Mouse (Mus musculus) neural tube, embryonic 12.5 days (tissue): ENCODE measurements around the gene Cdk5r1. TPM values are rescaled to one million over a fixed set of nuclear protein-coding genes. Genes with fewer than 3 reads are reported as not detected.

ENCODE experiments used
- ATAC-seq: fragments of 200-750 bp; cut with Nextera tagmentation; 2 replicates; pipeline ENCODE4 v1.8.0; 2017; ENCODE audit warnings: low read depth, mild to moderate bottlenecking, moderate TSS enrichment, moderate library complexity; ENCODE audit not compliant: low FRiP score
- H3K27ac ChIP-seq: fragments of 300-500 bp; sonication (generic); 2 replicates; pipeline ENCODE4 v1.5.1; 2016
- H3K27me3 ChIP-seq: fragments of 300-500 bp; sonication (generic); replicated peaks from 2 replicates; pipeline ENCODE4 v1.6.1; 2016; ENCODE audit warnings: mild to moderate bottlenecking
- H3K36me3 ChIP-seq: fragments of 300-500 bp; sonication (generic); 2 replicates; pipeline ENCODE4 v1.6.1; 2016; ENCODE audit warnings: mild to moderate bottlenecking
- H3K4me1 ChIP-seq: fragments of 300-500 bp; sonication (generic); 2 replicates; pipeline ENCODE4 v1.6.1; 2016
- H3K4me2 ChIP-seq: fragments of 300-500 bp; sonication (generic); replicated peaks from 2 replicates; pipeline ENCODE4 v1.6.1; 2016; ENCODE audit warnings: mild to moderate bottlenecking
- H3K4me3 ChIP-seq: fragments of 300-500 bp; sonication (generic); 2 replicates; pipeline ENCODE4 v1.5.1; 2016
- H3K9ac ChIP-seq: fragments of 300-500 bp; sonication (generic); 2 replicates; pipeline ENCODE4 v1.6.1; 2016; ENCODE audit warnings: mild to moderate bottlenecking
- H3K9me3 ChIP-seq: fragments of 300-500 bp; sonication (generic); 2 replicates; pipeline ENCODE4 v1.6.1; 2016; ENCODE audit warnings: mild to moderate bottlenecking
- WGBS: fragments of 180-500 bp; shearing (Covaris S2); methylation state at CpG from one replicate; pipeline ENCODE4 v1.1.7; 2016; 5-methylcytosine and 5-hydroxymethylcytosine counted together
- polyA plus RNA-seq: library from polyadenylated mRNA; unstranded; fragments of >200 nt; fragmentation: Nextera tagmentation; extraction: Ambion mirVana; gene quantifications from 2 replicates; pipeline ENCODE4 v1.2.1, GENCODE M21; 2016

The Cdk5r1 gene
- polyA plus RNA-seq, 1 experiment from 2014 or later = 73.1 TPM

DNA sequence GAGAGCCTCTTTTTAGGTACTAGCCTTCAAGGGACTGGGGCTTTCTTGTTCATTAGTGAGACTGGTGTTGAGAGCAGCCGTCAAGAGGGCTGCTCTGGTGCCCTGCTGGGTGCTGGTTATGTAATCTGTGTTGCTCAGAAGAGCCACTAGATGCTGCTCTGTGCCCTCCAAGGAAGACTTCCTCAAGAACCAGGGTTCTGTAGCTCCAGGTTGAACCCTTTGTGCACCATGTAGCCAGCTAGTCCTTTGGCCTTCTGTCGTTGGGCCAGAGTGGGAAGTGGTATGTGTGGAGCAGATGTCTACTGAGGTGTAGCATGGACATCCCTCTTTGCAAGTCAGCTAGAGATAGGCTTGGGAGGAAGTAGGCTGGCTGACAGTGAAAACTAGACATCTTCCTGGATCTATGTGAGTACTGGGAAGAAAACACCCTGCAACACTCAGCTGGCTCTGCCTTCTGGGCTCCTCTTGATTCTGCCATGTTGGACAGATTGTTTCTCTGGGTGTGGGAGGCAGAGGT lies 2.6 kb upstream of the Cdk5r1 start:
- WGBS = 66% methylated on average over 2 of the region's 2 CpGs
- Histone ChIP-seq H3K4me3 (no peak overlapping the region), H3K27me3 (peaks cover 5% of the 10 kb centered on the region; the same call in 1 of the 2 replicates), H3K27ac (no peak overlapping the region), H3K36me3 (peaks cover 32% of the 10 kb centered on the region), H3K4me1 (peaks cover 19% of the 10 kb centered on the region; the same call in 1 of the 2 replicates), H3K4me2 (no peak overlapping the region), H3K9me3 (no peaks in the 10 kb centered on the region), H3K9ac (no peak overlapping the region)
- ATAC-seq = no peak

DNA sequence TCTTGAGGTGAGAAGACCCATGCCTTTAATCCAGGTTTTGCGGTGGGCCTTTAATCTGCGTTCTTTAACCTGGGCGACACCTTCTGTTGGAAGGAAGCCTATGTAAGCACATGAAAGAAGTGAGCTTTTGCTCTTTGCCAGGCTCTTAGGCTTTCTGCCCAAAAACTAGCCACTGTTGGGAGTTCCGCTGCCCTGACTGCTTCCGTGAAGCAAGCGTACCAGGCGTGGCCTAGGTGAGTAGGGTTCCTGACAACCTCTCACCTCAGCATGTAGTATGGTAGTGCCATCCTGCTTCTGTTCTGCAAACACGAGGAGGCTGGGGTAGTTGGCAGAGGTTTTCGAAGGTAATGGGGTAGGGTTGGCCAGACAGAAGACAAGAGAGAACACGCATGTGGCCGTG lies 2.0 kb upstream of the Cdk5r1 start:
- no peak overlapping the region for H3K27ac ChIP-seq
- H3K9ac ChIP-seq = no peak overlapping the region
- ATAC-seq = no peak
- no peak overlapping the region for H3K4me3 ChIP-seq
- peaks cover 26% of the 10 kb centered on the region for H3K36me3 ChIP-seq
- no peaks in the 10 kb centered on the region for H3K9me3 ChIP-seq
- peaks cover 25% of the 10 kb centered on the region for H3K4me1 ChIP-seq
- 94% methylated on average over 11 of the region's 11 CpGs for WGBS
- no peak overlapping the region for H3K4me2 ChIP-seq
- peaks cover 5% of the 10 kb centered on the region; the same call in 1 of the 2 replicates for H3K27me3 ChIP-seq

DNA sequence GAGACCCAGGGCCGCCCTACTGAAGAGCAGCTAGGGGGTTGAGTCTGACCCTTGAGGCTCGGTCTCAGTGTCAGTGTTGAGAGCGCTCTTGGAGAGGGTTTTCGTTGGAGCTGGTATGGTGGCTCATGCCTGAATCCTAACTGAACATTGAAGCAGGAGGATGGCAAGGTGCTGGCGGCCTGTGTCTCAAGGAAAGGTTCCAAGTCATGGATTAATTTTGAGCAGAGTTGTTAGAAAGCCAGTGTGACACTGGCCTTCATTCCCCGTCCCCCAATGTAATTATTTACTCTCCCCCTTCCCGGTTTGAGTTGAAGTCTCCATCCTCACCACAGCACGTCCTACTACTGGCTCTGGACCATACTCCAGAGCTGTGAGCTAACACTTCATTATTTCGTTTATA lies 1.3 kb upstream of the Cdk5r1 start:
- Histone ChIP-seq H3K36me3 (peaks cover 19% of the 10 kb centered on the region), H3K27me3 (peaks cover 5% of the 10 kb centered on the region; the same call in 1 of the 2 replicates), H3K4me3 (no peak overlapping the region), H3K4me1 (peaks cover 30% of the 10 kb centered on the region), H3K9ac (no peak overlapping the region), H3K27ac (no peak overlapping the region), H3K9me3 (no peaks in the 10 kb centered on the region), H3K4me2 (no peak overlapping the region; the same call in 1 of the 2 replicates)
- ATAC-seq = no peak
- 84% methylated on average over 9 of the region's 9 CpGs for WGBS

DNA sequence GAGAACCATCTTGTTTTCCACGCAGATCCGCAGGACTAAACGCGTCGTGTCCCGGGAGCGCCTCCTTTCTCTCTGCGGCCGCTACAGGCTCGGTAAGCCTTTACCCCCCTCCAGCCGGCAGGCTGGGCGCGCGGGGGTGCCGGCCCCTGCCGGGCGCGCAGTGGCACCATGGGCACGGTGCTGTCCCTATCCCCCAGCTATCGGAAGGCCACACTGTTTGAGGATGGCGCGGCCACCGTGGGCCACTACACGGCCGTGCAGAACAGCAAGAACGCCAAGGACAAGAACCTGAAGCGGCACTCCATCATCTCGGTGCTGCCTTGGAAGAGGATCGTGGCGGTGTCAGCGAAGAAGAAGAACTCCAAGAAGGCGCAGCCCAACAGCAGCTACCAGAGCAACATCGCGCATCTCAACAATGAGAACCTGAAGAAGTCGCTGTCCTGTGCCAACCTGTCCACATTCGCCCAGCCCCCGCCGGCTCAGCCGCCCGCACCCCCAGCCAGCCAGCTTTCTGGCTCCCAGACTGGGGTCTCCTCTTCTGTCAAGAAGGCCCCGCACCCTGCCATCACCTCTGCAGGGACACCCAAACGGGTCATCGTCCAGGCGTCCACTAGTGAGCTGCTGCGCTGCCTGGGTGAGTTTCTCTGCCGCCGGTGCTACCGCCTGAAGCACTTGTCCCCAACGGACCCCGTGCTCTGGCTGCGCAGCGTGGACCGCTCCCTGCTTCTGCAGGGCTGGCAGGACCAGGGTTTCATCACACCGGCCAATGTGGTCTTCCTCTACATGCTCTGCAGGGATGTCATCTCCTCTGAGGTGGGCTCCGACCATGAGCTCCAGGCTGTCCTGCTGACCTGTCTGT lies 747 bp downstream of the Cdk5r1 start:
- Histone ChIP-seq H3K27me3 (peaks cover 12% of the 10 kb centered on the region; the same call in 1 of the 2 replicates), H3K36me3 (peaks cover 5% of the 10 kb centered on the region), H3K9me3 (no peaks in the 10 kb centered on the region), H3K27ac (peak overlapping the region; percentile 93), H3K9ac (peak overlapping the region; percentile 95), H3K4me1 (peaks cover 39% of the 10 kb centered on the region), H3K4me3 (peak overlapping the region; percentile 82), H3K4me2 (peak overlapping the region; percentile 81)
- 13% methylated on average over 55 of the region's 55 CpGs for WGBS
- ATAC-seq = peak; percentile 18

DNA sequence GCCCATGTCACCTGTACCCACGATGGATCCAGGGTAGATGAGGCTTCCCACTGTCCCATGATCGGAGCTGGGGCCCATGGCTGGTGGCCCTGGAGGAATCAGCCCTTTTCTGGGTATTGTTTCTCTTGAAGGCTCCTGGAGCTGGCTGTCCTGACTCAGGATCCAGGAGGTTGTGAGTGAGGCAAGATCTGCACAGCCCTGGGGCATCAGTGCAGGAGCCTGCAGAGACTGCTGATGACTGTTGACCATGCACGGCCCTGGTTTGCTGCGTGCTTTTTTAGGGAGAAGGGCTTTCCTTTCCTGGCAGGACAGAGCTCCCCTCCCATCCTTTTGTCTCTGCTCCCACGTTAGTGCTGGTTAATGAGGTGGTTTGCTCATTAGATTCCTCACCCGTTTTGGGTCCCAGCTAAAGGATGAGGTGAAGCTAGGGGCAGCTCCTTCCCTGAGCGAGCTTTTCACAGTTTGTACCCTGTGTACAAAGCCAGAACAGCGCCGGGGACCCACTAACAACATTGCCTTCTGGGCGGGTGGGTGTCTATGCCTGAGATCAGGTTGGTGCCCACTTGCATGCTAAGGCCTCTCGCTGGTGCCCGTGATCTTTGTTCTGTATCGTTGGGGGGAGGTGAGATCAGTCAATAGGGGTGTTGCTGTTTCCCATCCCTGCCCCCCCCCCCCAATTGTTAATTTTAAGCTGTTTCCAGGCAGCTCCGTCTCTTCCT lies 2.0 kb downstream of the Cdk5r1 start:
- Histone ChIP-seq H3K4me1 (peaks cover 42% of the 10 kb centered on the region), H3K9me3 (no peaks in the 10 kb centered on the region), H3K4me2 (peak overlapping the region; percentile 81), H3K27ac (0 out of 2 replicates have a peak overlapping the region, but pooled peaks have one; percentile 42), H3K9ac (peak overlapping the region; percentile 95), H3K27me3 (peaks cover 19% of the 10 kb centered on the region; the same call in 1 of the 2 replicates), H3K4me3 (peak overlapping the region; percentile 82), H3K36me3 (peaks cover 5% of the 10 kb centered on the region)
- no peak for ATAC-seq
- WGBS = 49% methylated on average over 14 of the region's 14 CpGs

DNA sequence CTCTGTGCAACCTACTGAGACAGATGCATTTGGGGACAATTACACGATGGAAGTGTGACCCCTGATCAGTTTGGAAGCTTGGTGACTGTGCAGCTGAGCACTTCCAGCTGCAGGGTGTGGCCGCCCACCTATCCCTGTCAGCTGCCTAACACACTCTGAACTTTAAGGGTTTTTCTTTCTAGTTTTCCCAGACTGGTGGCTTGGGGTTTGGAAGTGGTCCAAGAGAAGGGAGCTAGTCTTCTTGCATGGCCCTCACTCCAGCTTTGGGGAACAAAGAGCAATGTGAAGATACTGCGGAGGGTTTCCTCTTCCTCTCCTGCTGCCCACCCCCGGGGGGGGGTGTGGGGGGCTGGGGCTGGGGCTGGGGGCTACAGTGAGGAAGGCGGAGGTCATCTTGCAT lies 2.6 kb downstream of the Cdk5r1 start:
- H3K9ac ChIP-seq = peak overlapping the region; percentile 95
- WGBS = 71% methylated on average over 5 of the region's 5 CpGs
- no peak for ATAC-seq
- no peak overlapping the region for H3K27ac ChIP-seq
- peak overlapping the region; percentile 81 for H3K4me2 ChIP-seq
- peaks cover 5% of the 10 kb centered on the region for H3K36me3 ChIP-seq
- peak overlapping the region; percentile 82 for H3K4me3 ChIP-seq
- H3K9me3 ChIP-seq = no peaks in the 10 kb centered on the region
- H3K4me1 ChIP-seq = peaks cover 48% of the 10 kb centered on the region
- H3K27me3 ChIP-seq = peaks cover 19% of the 10 kb centered on the region; the same call in 1 of the 2 replicates

DNA sequence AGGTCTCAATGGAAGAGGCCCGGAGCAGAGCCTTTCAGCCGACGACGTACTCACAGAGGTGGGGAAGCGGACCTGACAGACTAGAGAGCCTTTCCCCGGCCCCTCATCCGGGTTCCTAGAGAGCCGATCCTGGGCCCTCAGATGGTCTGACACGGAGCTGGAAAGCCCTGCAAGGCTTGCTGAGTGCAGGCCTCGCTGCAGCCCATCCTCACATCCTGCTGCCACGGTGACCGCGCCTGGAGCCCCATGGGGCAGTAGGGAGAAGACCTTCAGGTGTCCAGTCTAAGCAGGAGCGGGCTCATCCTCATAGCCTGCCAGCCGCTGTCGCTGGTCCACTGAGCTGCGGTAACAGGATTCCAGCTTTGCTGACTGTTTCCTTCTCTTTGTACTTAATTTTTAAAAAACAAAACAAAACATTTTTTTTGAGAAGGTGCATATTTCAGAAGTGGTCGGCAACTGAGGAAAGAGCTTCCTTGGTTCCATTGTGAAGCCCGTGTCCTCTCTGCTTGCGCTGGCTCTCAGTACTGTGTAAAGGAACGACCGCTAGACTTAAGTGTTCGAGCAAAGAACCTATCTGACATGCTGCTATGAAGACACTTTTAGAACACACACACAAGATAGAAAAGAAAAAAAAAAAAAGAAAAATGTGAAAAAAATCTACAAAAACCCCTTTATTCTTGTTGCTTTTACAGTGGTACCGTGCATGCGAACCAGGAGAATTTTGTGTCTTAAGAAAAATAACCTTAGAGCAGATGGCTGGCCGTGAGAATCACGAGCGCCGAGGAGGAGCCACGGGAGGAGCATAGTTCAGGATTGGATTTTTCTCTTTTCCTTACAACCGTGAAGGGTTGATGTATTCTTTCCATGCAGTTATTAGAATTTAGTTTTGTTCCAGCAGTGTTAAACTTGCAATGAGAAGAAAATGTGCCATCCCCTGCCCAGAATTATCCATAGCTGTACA lies 3.4 kb downstream of the Cdk5r1 start:
- peaks cover 5% of the 10 kb centered on the region for H3K36me3 ChIP-seq
- peak overlapping the region; percentile 82 for H3K4me3 ChIP-seq
- no peaks in the 10 kb centered on the region for H3K9me3 ChIP-seq
- peaks cover 50% of the 10 kb centered on the region for H3K4me1 ChIP-seq
- H3K9ac ChIP-seq = peak overlapping the region; percentile 95
- ATAC-seq = no peak
- peaks cover 14% of the 10 kb centered on the region; the same call in 1 of the 2 replicates for H3K27me3 ChIP-seq
- peak overlapping the region; percentile 81 for H3K4me2 ChIP-seq
- WGBS = 77% methylated on average over 31 of the region's 31 CpGs
- no peak overlapping the region for H3K27ac ChIP-seq

DNA sequence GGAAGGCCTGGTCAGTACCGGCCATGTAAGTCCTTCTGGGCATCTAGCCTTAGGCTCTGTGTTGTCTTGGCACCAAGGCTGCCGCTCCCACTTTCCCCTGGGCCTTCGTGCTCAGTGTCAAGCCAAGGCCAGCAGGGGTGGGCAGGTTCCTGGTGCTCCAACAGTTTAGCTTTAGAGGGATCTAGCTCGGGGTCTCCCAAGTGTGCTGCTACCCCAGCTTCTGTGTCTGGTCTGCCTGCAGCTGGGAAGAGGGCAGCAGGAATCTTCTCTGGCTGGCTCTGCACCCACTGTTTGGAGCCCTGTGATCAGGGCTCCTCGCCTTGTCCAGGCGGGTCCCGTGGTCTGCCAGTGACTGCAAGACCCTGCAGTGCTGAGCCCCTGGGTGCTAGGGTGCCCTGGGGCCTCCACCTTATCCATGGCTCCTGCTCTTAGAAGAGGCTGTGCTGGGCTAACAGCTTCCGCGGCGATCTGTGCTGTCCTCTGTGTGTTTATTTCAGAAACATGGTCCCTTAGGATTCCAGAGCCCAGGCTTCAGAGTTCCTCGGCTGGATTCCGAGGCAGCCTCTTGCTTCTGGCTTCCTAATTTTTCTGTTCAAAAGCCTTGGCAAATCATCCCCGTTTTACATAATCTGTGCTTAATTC lies 4.7 kb downstream of the Cdk5r1 start:
- ATAC-seq = no peak
- peak overlapping the region; percentile 81 for H3K4me2 ChIP-seq
- peak overlapping the region; percentile 24 for H3K4me3 ChIP-seq
- H3K27ac ChIP-seq = no peak overlapping the region
- H3K9ac ChIP-seq = peak overlapping the region; percentile 48
- no peaks in the 10 kb centered on the region for H3K9me3 ChIP-seq
- peaks cover 14% of the 10 kb centered on the region; the same call in 1 of the 2 replicates for H3K27me3 ChIP-seq
- H3K36me3 ChIP-seq = peaks cover 5% of the 10 kb centered on the region
- 85% methylated on average over 13 of the region's 13 CpGs for WGBS
- peaks cover 45% of the 10 kb centered on the region for H3K4me1 ChIP-seq

DNA sequence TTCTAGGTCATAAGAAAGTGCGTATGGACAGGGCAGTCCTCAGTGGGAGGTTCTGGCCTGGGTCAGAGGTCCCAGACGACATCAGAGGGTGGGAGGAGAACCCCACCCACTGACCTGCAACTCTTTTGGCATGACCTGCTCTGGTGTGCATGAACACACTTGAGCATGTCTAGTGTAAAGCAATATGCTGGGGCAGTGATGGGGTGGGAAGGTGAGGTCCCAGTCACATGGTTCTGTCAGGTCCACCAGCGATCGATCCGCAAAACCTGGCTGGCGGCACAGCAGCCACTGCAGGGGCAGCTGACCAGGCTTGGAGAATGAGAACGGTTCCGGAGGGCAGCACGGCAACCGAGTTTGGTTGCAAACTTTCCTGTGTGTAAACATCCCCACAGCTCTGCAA lies 5.5 kb downstream of the Cdk5r1 start:
- Histone ChIP-seq H3K27ac (no peak overlapping the region), H3K4me3 (no peak overlapping the region), H3K4me2 (peak overlapping the region; percentile 3; the same call in 1 of the 2 replicates)

DNA sequence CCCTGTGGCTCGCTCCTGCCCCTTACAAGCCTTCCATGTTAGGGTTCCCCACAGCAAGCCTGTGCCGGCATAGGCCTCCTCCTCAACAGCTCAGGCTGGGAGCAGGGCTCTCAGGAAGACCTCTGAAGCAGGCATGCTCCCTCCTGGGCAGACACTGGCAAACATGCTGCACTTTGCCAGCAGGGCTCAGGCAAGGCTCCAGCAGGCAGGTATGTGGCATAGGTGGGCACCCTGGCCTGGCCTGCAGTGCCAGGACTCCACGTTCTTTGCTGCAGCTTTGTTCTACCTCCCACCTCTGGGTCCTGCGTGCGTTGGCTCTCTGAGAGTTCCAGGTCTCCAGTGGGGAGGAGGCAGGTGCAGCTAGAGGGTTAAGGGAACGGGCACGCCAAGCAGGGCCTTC lies 6.1 kb downstream of the Cdk5r1 start:
- H3K4me1 ChIP-seq = peaks cover 44% of the 10 kb centered on the region
- H3K27ac ChIP-seq = no peak overlapping the region
- H3K36me3 ChIP-seq = peaks cover 5% of the 10 kb centered on the region
- H3K9ac ChIP-seq = 0 out of 2 replicates have a peak overlapping the region, but pooled peaks have one; percentile 13
- peak overlapping the region; percentile 3; the same call in 1 of the 2 replicates for H3K4me2 ChIP-seq
- ATAC-seq = no peak
- no peaks in the 10 kb centered on the region for H3K9me3 ChIP-seq
- H3K27me3 ChIP-seq = peaks cover 14% of the 10 kb centered on the region; the same call in 1 of the 2 replicates
- no peak overlapping the region for H3K4me3 ChIP-seq
- 85% methylated on average over 7 of the region's 7 CpGs for WGBS

More for the DNA sequence above, 5.5 kb downstream of the Cdk5r1 start:
- Histone ChIP-seq H3K36me3 (peaks cover 5% of the 10 kb centered on the region), H3K9ac (no peak overlapping the region), H3K27me3 (peaks cover 14% of the 10 kb centered on the region; the same call in 1 of the 2 replicates), H3K4me1 (peaks cover 43% of the 10 kb centered on the region), H3K9me3 (no peaks in the 10 kb centered on the region)
- WGBS = 79% methylated on average over 10 of the region's 10 CpGs
- ATAC-seq = no peak
